Mouse (Mus musculus) left cerebral cortex, adult 18-20 months (tissue): ENCODE data around the gene Col7a1. TPM values are rescaled to one million over a fixed set of nuclear protein-coding genes. Genes with fewer than 3 reads are reported as not detected.
A peak's percentile ranks its signal among the peaks of the same experiment; 100 is the strongest.

ENCODE experiments used
- DNase-seq, 2 experiments: peaks; one replicate each; pipeline ENCODE4 v3.0.0; 2021 to 2022; ENCODE audit warnings: low spot score in 2 of 2, mixed read lengths in 1 of 2
- microRNA-seq, 2 experiments: library from miRNA; unstranded; fragments of <30 nt; microRNA quantifications; one replicate each; pipeline ENCODE4 v1.2.0; 2021
- total RNA-seq, 2 experiments: library from RNA; stranded (reverse); gene quantifications; 2 replicates each; pipeline ENCODE4 v1.2.3; 2021

Col7a1 gene
- total RNA-seq, 2 experiments from 2014 or later: 3.1 to 3.4 TPM

- no peak for DNase-seq
These were observed 62.0 kb downstream of the Col7a1 start for GRCm38 (mm10) chr9:109015397-109015796.

- no peak for DNase-seq
These were observed 63.7 kb downstream of the Col7a1 start for GRCm38 (mm10) chr9:109016973-109017604.

- DNase-seq: peak in 1 of 2 experiments; percentile 1
These were observed 68.0 kb downstream of the Col7a1 start for GRCm38 (mm10) chr9:109021428-109021827.

- DNase-seq: peak; percentile 56 to 73
These were observed 69.7 kb downstream of the Col7a1 start for GRCm38 (mm10) chr9:109022866-109023685.

GRCm38 (mm10) chr9:109027521-109027920, 74.1 kb downstream of the Col7a1 start:
- no peak for DNase-seq

- no peak for DNase-seq
These were observed 75.0 kb downstream of the Col7a1 start for GRCm38 (mm10) chr9:109028421-109028820.

GRCm38 (mm10) chr9:109028919-109029318, 75.5 kb downstream of the Col7a1 start:
- no peak for DNase-seq

GRCm38 (mm10) chr9:109030312-109030711, 76.9 kb downstream of the Col7a1 start:
- no peak for DNase-seq

- no peak for DNase-seq
These were observed 77.6 kb downstream of the Col7a1 start for GRCm38 (mm10) chr9:109031001-109031400.

GRCm38 (mm10) chr9:109031686-109032085, 78.3 kb downstream of the Col7a1 start:
- no peak for DNase-seq

- DNase-seq: no peak
These were observed 79.0 kb downstream of the Col7a1 start for GRCm38 (mm10) chr9:109032435-109032834.

Small RNAs within 50 kb of the gene (microRNA-seq; reads per million reads assigned to microRNA genes)
- gene Mir711: 0 reads per million in 2 experiments

Other genes with a start within 250 kb of the Col7a1 start
- 100 to 1,000 TPM; 140 to 154 TPM for gene Ip6k2, start 169.8 kb upstream of the Col7a1 start, total RNA-seq
- 10 to 100 TPM; 65.4 to 68.7 TPM for gene Nckipsd, start 145.2 kb upstream of the Col7a1 start, total RNA-seq
- 10 to 100 TPM; 51.2 to 56.1 TPM for gene Celsr3, start 127.3 kb upstream of the Col7a1 start, total RNA-seq
- 10 to 100 TPM; 11.7 to 14.0 TPM for gene Slc26a6, start 100.3 kb upstream of the Col7a1 start, total RNA-seq
- not detected for gene Tmem89, start 39.0 kb upstream of the Col7a1 start, total RNA-seq
- gene Uqcrc1, start 17.0 kb upstream of the Col7a1 start, total RNA-seq: 100 to 1,000 TPM; 382 to 415 TPM
- gene Ucn2, start 32.4 kb downstream of the Col7a1 start, total RNA-seq: not detected
- gene Pfkfb4, start 38.2 kb downstream of the Col7a1 start, total RNA-seq: 10 to 100 TPM; 14.6 to 17.2 TPM
- gene Shisa5, start 85.0 kb downstream of the Col7a1 start, total RNA-seq: 10 to 100 TPM; 72.8 to 82.3 TPM
- 10 to 100 TPM; 13.4 to 13.7 TPM for gene Trex1, start 106.1 kb downstream of the Col7a1 start, total RNA-seq
- gene Atrip, start 120.5 kb downstream of the Col7a1 start, total RNA-seq: 10 to 100 TPM; 25.3 to 29.7 TPM
- gene Ccdc51, start 128.9 kb downstream of the Col7a1 start, total RNA-seq: 1 to 10 TPM; 8.1 to 8.7 TPM
- 100 to 1,000 TPM; 308 to 319 TPM for gene Tma7, start 129.0 kb downstream of the Col7a1 start, total RNA-seq
- gene Plxnb1, start 141.8 kb downstream of the Col7a1 start, total RNA-seq: 10 to 100 TPM; 57.1 to 58.4 TPM
- gene Fbxw21, start 208.5 kb downstream of the Col7a1 start, total RNA-seq: not detected
- not detected for gene Fbxw13, start 242.4 kb downstream of the Col7a1 start, total RNA-seq